Comparison of ENCODE assay signal across 20 mouse cellular contexts in the genomic region with DNA sequence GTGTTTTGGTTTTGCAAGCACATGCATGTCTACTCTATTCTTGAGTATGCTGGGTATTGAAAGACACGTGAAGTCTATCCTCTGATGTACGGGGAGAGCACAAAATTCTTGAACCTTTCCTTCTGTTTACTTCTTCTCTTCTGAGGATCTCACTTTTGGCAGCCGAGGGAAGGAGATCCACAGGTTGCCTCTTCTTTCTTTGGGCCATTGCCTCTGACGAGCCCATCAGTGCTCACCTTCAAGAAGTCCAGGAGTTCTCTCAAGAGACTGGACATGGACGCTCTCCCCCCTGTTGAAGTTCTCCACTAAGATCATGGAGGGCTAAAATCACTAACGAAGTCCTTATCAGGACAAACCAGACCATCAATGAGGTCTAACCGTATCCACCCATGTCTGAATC.
DNase-seq lines count a peak whose midpoint lies in the region; ATAC-seq lines count a peak whose summit lies in the region.
"Had no signal": no experiment of that assay in that cellular context is flagged by ENCODE, and none has a peak within 500 bp of the region (broad histone marks: within the 10 kb centered on the region; RNA-seq: fewer than 3 reads in every experiment).

No protein-coding gene starts in this region.

- no peaks in the 10 kb centered on the region for H3K36me3 ChIP-seq in heart, embryonic 10.5 days
- no peaks in the 10 kb centered on the region for H3K36me3 ChIP-seq in midbrain, embryonic 11.5 days (ENCODE audit: control insufficient read depth, insufficient read depth, low read length)
- no peaks in the 10 kb centered on the region for H3K36me3 ChIP-seq in midbrain, embryonic 15.5 days (replicated peaks)
- H3K36me3 ChIP-seq: embryonic facial prominence, embryonic 13.5 days; embryonic facial prominence, embryonic 15.5 days; forebrain, embryonic 15.5 days had no signal

- H3K9ac ChIP-seq in midbrain, embryonic 11.5 days (ENCODE audit: low read length), result no peak overlapping the region
- H3K9ac ChIP-seq in midbrain, embryonic 15.5 days, result no peak overlapping the region
- H3K9ac ChIP-seq: embryonic facial prominence, embryonic 13.5 days; embryonic facial prominence, embryonic 15.5 days; forebrain, embryonic 13.5 days; forebrain, embryonic 15.5 days had no signal

- H3K4me3 ChIP-seq in heart, embryonic 10.5 days, result no peak overlapping the region
- no peak overlapping the region for H3K4me3 ChIP-seq in midbrain, embryonic 11.5 days (ENCODE audit: low read depth, low read length)
- no peak overlapping the region for H3K4me3 ChIP-seq in midbrain, embryonic 15.5 days
- H3K4me3 ChIP-seq: embryonic facial prominence, embryonic 13.5 days; embryonic facial prominence, embryonic 15.5 days; erythroblast, embryonic 14.5 days; forebrain, embryonic 13.5 days; forebrain, embryonic 15.5 days had no signal

- WGBS in heart, embryonic 10.5 days, result 83% methylated on average over 7 of the region's 7 CpGs
- 95% methylated on average over 7 of the region's 7 CpGs for WGBS in midbrain, embryonic 11.5 days
- 97% methylated on average over 7 of the region's 7 CpGs for WGBS in midbrain, embryonic 15.5 days

- no peak for ATAC-seq in midbrain, embryonic 11.5 days (ENCODE audit: low FRiP score)
- no peak for ATAC-seq in midbrain, embryonic 15.5 days (replicated peaks)
- ATAC-seq: forebrain, embryonic 13.5 days; forebrain, embryonic 15.5 days had no signal

- intact Hi-C loops in heart, postnatal 14 days (cut with DNase I), result no loop called here

- peak; percentile 61 for DNase-seq in heart, embryonic 10.5 days (ENCODE audit: low spot score)
- no peak for DNase-seq in heart, postnatal 14 days
- peak; percentile 68 for DNase-seq in midbrain, embryonic 11.5 days (ENCODE audit: low spot score, missing footprints)
- no peak for DNase-seq in ovary, postnatal 14 days (ENCODE audit: low spot score)
- DNase-seq: adrenal gland, adult 2 months; adrenal gland, postnatal 10 days; adrenal gland, postnatal 25 days; cerebellum, adult 11 months; cerebellum, adult 18-20 months; cerebellum, adult 8-10 months; cerebellum, adult 9-11 months; cerebellum, postnatal 14 days; cerebellum, postnatal 36 days; embryo, embryonic 11 days had no signal

- H3K27me3 ChIP-seq in heart, embryonic 10.5 days (ENCODE audit: insufficient read depth, poor library complexity, severe bottlenecking), result peaks cover 16% of the 10 kb centered on the region; the same call in 1 of the 2 replicates
- H3K27me3 ChIP-seq in midbrain, embryonic 11.5 days (ENCODE audit: control insufficient read depth, insufficient read depth, low read length), result peaks cover 67% of the 10 kb centered on the region
- H3K27me3 ChIP-seq in midbrain, embryonic 15.5 days (replicated peaks), result peaks cover 11% of the 10 kb centered on the region
- H3K27me3 ChIP-seq: forebrain, embryonic 13.5 days; forebrain, embryonic 15.5 days had no signal

- no peaks in the 10 kb centered on the region for H3K9me3 ChIP-seq in heart, embryonic 10.5 days
- no peaks in the 10 kb centered on the region for H3K9me3 ChIP-seq in midbrain, embryonic 11.5 days (ENCODE audit: control insufficient read depth, low read length)
- no peaks in the 10 kb centered on the region for H3K9me3 ChIP-seq in midbrain, embryonic 15.5 days
- H3K9me3 ChIP-seq: embryonic facial prominence, embryonic 13.5 days; embryonic facial prominence, embryonic 15.5 days; forebrain, embryonic 13.5 days; forebrain, embryonic 15.5 days had no signal

- no peak overlapping the region for H3K27ac ChIP-seq in heart, embryonic 10.5 days
- H3K27ac ChIP-seq in midbrain, embryonic 11.5 days (ENCODE audit: low read depth, low read length), result no peak overlapping the region
- H3K27ac ChIP-seq in midbrain, embryonic 15.5 days, result no peak overlapping the region
- H3K27ac ChIP-seq: embryonic facial prominence, embryonic 13.5 days; embryonic facial prominence, embryonic 15.5 days; forebrain, embryonic 13.5 days; forebrain, embryonic 15.5 days had no signal

- peaks cover 27% of the 10 kb centered on the region for H3K4me1 ChIP-seq in heart, embryonic 10.5 days
- peaks cover 29% of the 10 kb centered on the region for H3K4me1 ChIP-seq in midbrain, embryonic 11.5 days (ENCODE audit: control insufficient read depth, insufficient read depth, low read length)
- peaks cover 41% of the 10 kb centered on the region for H3K4me1 ChIP-seq in midbrain, embryonic 15.5 days

- no peak overlapping the region for H3K4me2 ChIP-seq in midbrain, embryonic 11.5 days
- no peak overlapping the region for H3K4me2 ChIP-seq in midbrain, embryonic 15.5 days
- H3K4me2 ChIP-seq: embryonic facial prominence, embryonic 13.5 days; embryonic facial prominence, embryonic 15.5 days; forebrain, embryonic 13.5 days; forebrain, embryonic 15.5 days had no signal

Comparison
In these comparisons a context has a peak if more than half of its experiments do, and no peak if none do; other contexts are left out.
1. DNase-seq: peak in heart, embryonic 10.5 days (single experiment) and midbrain, embryonic 11.5 days (single experiment); none in heart, postnatal 14 days (0 of 2) and ovary, postnatal 14 days (single experiment).